Mouse (Mus musculus) intestine, embryonic 16.5 days (tissue): Measurements from ENCODE around the gene Zfp51. TPM values are rescaled to one million over a fixed set of nuclear protein-coding genes. Genes with fewer than 3 reads are reported as not detected.
"Not testable (repeated sequence)": the region's sequence is repeated elsewhere in the genome, so short reads cannot be mapped to it uniquely, and the experiment has no call there.

ENCODE experiments used
- ATAC-seq: fragments of 200-750 bp; cut with Nextera tagmentation; 2 replicates; pipeline ENCODE4 v1.8.0; 2017; ENCODE audit warnings: moderate TSS enrichment, moderate library complexity
- H3K27ac ChIP-seq: fragments of 300-500 bp; sonication (generic); 2 replicates; pipeline ENCODE4 v1.5.1; 2014; ENCODE audit warnings: mild to moderate bottlenecking, low read length
- H3K27me3 ChIP-seq: fragments of 300-500 bp; sonication (generic); replicated peaks from 2 replicates; pipeline ENCODE4 v1.6.1; 2014; ENCODE audit warnings: low read length, control low read depth, mixed read lengths; ENCODE audit not compliant: control insufficient read depth, insufficient read depth
- H3K36me3 ChIP-seq: fragments of 300-500 bp; sonication (generic); 2 replicates; pipeline ENCODE4 v1.6.1; 2014; ENCODE audit warnings: low read length, control low read depth; ENCODE audit not compliant: control insufficient read depth, insufficient read depth
- H3K4me1 ChIP-seq: fragments of 300-500 bp; sonication (generic); 2 replicates; pipeline ENCODE4 v1.6.1; 2014; ENCODE audit warnings: low read length, control low read depth, mixed read lengths; ENCODE audit not compliant: control insufficient read depth, insufficient read depth
- H3K4me2 ChIP-seq: fragments of 300-500 bp; sonication (generic); 2 replicates; pipeline ENCODE4 v1.6.1; 2014; ENCODE audit warnings: low read depth, low read length, control low read depth
- H3K4me3 ChIP-seq: fragments of 300-500 bp; sonication (generic); 2 replicates; pipeline ENCODE4 v1.5.1; 2014; ENCODE audit warnings: mild to moderate bottlenecking, low read length
- H3K9ac ChIP-seq: fragments of 300-500 bp; sonication (generic); 2 replicates; pipeline ENCODE4 v1.6.1; 2014; ENCODE audit warnings: low read depth, low read length
- H3K9me3 ChIP-seq: fragments of 300-500 bp; sonication (generic); 2 replicates; pipeline ENCODE4 v1.6.1; 2016; ENCODE audit warnings: low read length, control low read depth; ENCODE audit not compliant: control insufficient read depth
- WGBS: fragments of 180-500 bp; shearing (Covaris S2); extraction: QIAGEN DNeasy Blood & Tissue Kit; methylation state at CpG from one replicate; pipeline ENCODE4 v1.1.7; 2014; 5-methylcytosine and 5-hydroxymethylcytosine counted together
- polyA plus RNA-seq: library from polyadenylated mRNA; unstranded; fragments of >200 nt; fragmentation: Nextera tagmentation; extraction: Ambion mirVana; gene quantifications from 2 replicates; pipeline ENCODE4 v1.2.1, GENCODE M21; 2015

Zfp51 gene
- polyA plus RNA-seq, 1 experiment from 2014 or later: 14.0 TPM

GRCm38 (mm10) chr17:21474729-21475128 lies 24.6 kb downstream of the Zfp51 start:
- ATAC-seq, H3K4me3 ChIP-seq, H3K4me2 ChIP-seq, H3K9me3 ChIP-seq, H3K4me1 ChIP-seq, H3K36me3 ChIP-seq, H3K9ac ChIP-seq, H3K27me3 ChIP-seq, H3K27ac ChIP-seq: not testable (repeated sequence)
- WGBS: 3% methylated on average over 10 of the region's 10 CpGs

GRCm38 (mm10) chr17:21475290-21475689 lies 25.1 kb downstream of the Zfp51 start:
- WGBS: 81% methylated on average over 1 of the region's 1 CpGs
- H3K4me3 ChIP-seq, H3K36me3 ChIP-seq: not testable (repeated sequence)

GRCm38 (mm10) chr17:21476351-21476750 lies 26.2 kb downstream of the Zfp51 start:
- H3K4me2 ChIP-seq, H3K4me1 ChIP-seq, ATAC-seq, H3K4me3 ChIP-seq, H3K36me3 ChIP-seq, H3K9ac ChIP-seq, H3K9me3 ChIP-seq, H3K27ac ChIP-seq, H3K27me3 ChIP-seq: not testable (repeated sequence)
- WGBS: 66% methylated on average over 4 of the region's 9 CpGs

More at GRCm38 (mm10) chr17:21475290-21475689, 25.1 kb downstream of the Zfp51 start:
- not testable (repeated sequence) for H3K9me3 ChIP-seq, H3K4me1 ChIP-seq, ATAC-seq, H3K4me2 ChIP-seq, H3K9ac ChIP-seq, H3K27ac ChIP-seq, H3K27me3 ChIP-seq

GRCm38 (mm10) chr17:21478103-21478777 lies 28.1 kb downstream of the Zfp51 start:
- not testable (repeated sequence) for H3K4me1 ChIP-seq, H3K4me2 ChIP-seq, H3K4me3 ChIP-seq, H3K9me3 ChIP-seq, H3K36me3 ChIP-seq, H3K27me3 ChIP-seq, H3K9ac ChIP-seq, H3K27ac ChIP-seq
- ATAC-seq: 0 out of 2 replicates have a peak, but pooled peaks have one; percentile 56
- WGBS: 76% methylated on average over 8 of the region's 10 CpGs

- Histone ChIP-seq H3K4me3 (peak within 1 kb of the TSS; percentile 93), H3K4me1 (peaks cover 7% of the 10 kb centered on the region; the same call in 1 of the 2 replicates), H3K4me2 (peak within 1 kb of the TSS; percentile 66), H3K27ac (peak within 1 kb of the TSS; percentile 89), H3K36me3 (no peaks in the 10 kb centered on the region), H3K9me3 (no peaks in the 10 kb centered on the region), H3K9ac (peak within 1 kb of the TSS; percentile 91), H3K27me3 (no peaks in the 10 kb centered on the region)
- 1% methylated on average over 34 of the region's 34 CpGs for WGBS
- ATAC-seq: peak; percentile 100
Observed at GRCm38 (mm10) chr17:21488760-21489499, 38.8 kb downstream of the Zfp51 start, which contains the start of gene Zfp53. Zfp53 (plus strand) TSS chr17:21488998.

- Histone ChIP-seq H3K27me3 (no peaks in the 10 kb centered on the region), H3K4me1 (peaks cover 7% of the 10 kb centered on the region; the same call in 1 of the 2 replicates), H3K9me3 (no peaks in the 10 kb centered on the region), H3K9ac (peak overlapping the region; percentile 91), H3K4me2 (peak overlapping the region; percentile 39), H3K36me3 (no peaks in the 10 kb centered on the region), H3K4me3 (peak overlapping the region; percentile 93), H3K27ac (peak overlapping the region; percentile 89; the same call in 1 of the 2 replicates)
- WGBS: 9% methylated on average over 8 of the region's 8 CpGs
- ATAC-seq: peak; percentile 52; the same call in 1 of the 2 replicates
Observed at GRCm38 (mm10) chr17:21489500-21490001, 39.4 kb downstream of the Zfp51 start.

- Histone ChIP-seq H3K4me1 (no peaks in the 10 kb centered on the region), H3K27ac (no peak overlapping the region), H3K9me3 (no peaks in the 10 kb centered on the region), H3K4me3 (no peak overlapping the region), H3K27me3 (no peaks in the 10 kb centered on the region), H3K9ac (no peak overlapping the region), H3K4me2 (no peak overlapping the region), H3K36me3 (peaks cover 7% of the 10 kb centered on the region; the same call in 1 of the 2 replicates)
- no peak for ATAC-seq
- WGBS: 86% methylated on average over 1 of the region's 1 CpGs
Observed at GRCm38 (mm10) chr17:21501365-21501764, 51.2 kb downstream of the Zfp51 start.

GRCm38 (mm10) chr17:21504524-21504923 lies 54.4 kb downstream of the Zfp51 start:
- Histone ChIP-seq H3K4me3 (no peak overlapping the region), H3K27ac (no peak overlapping the region), H3K27me3 (no peaks in the 10 kb centered on the region), H3K4me1 (no peaks in the 10 kb centered on the region), H3K36me3 (peaks cover 4% of the 10 kb centered on the region; the same call in 1 of the 2 replicates), H3K4me2 (no peak overlapping the region), H3K9ac (no peak overlapping the region), H3K9me3 (no peaks in the 10 kb centered on the region)
- ATAC-seq: no peak
- 91% methylated on average over 1 of the region's 1 CpGs for WGBS

GRCm38 (mm10) chr17:21506258-21506657 lies 56.1 kb downstream of the Zfp51 start:
- H3K27me3 ChIP-seq: no peaks in the 10 kb centered on the region
- no peaks in the 10 kb centered on the region for H3K4me1 ChIP-seq
- no peaks in the 10 kb centered on the region for H3K9me3 ChIP-seq
- H3K27ac ChIP-seq: no peak overlapping the region
- H3K4me3 ChIP-seq: no peak overlapping the region
- ATAC-seq: no peak
- H3K9ac ChIP-seq: no peak overlapping the region
- H3K36me3 ChIP-seq: peaks cover 4% of the 10 kb centered on the region; the same call in 1 of the 2 replicates
- H3K4me2 ChIP-seq: no peak overlapping the region
- WGBS: 97% methylated on average over 3 of the region's 3 CpGs
